Mouse (Mus musculus): Measurements from ENCODE around the gene Arhgap32.

Arhgap32 gene

GRCm38 (mm10) chr9:32192295-32193073 is 76.5 kb downstream of the Arhgap32 start:
- DNase-seq (ENCODE audit: low spot score in 2 of 2), result no peak

- DNase-seq (ENCODE audit: low spot score in 2 of 2), result no peak
Observed at GRCm38 (mm10) chr9:32204450-32204990, 88.6 kb downstream of the Arhgap32 start.

GRCm38 (mm10) chr9:32207133-32207532 is 91.2 kb downstream of the Arhgap32 start:
- DNase-seq (ENCODE audit: low spot score in 2 of 2), result peak in 1 of 2 experiments; percentile 56

GRCm38 (mm10) chr9:32208071-32208470 is 92.1 kb downstream of the Arhgap32 start:
- DNase-seq (ENCODE audit: low spot score in 2 of 2), result no peak

GRCm38 (mm10) chr9:32216820-32217567 is 101.1 kb downstream of the Arhgap32 start:
- no peak for DNase-seq (ENCODE audit: low spot score in 2 of 2)

DNA sequence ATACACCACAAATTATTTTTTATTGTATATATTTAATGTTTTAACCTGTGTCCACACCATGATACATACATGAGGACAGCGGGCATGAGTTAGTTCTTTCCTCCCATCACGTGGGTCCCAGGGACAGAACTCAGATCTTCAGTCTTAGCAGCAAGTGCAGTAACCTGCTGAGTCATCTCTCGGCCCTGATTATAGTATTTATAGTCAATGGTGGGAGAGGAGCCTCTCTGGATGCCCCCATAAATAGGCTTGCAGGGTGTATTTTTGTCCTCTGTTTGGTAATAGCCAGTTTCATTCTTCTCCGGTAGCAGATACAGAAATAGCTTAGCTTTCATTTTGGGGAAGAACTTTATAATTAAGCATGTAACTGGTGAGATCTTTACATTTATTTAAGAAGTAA is 103.5 kb downstream of the Arhgap32 start:
- DNase-seq (ENCODE audit: low spot score in 2 of 2), result no peak

GRCm38 (mm10) chr9:32222184-32222583 is 106.2 kb downstream of the Arhgap32 start:
- DNase-seq (ENCODE audit: low spot score in 2 of 2), result peak in 1 of 2 experiments; percentile 70

GRCm38 (mm10) chr9:32223739-32224529 is 108.0 kb downstream of the Arhgap32 start:
- DNase-seq (ENCODE audit: low spot score in 2 of 2), result peak; percentile 72 to 79

DNA sequence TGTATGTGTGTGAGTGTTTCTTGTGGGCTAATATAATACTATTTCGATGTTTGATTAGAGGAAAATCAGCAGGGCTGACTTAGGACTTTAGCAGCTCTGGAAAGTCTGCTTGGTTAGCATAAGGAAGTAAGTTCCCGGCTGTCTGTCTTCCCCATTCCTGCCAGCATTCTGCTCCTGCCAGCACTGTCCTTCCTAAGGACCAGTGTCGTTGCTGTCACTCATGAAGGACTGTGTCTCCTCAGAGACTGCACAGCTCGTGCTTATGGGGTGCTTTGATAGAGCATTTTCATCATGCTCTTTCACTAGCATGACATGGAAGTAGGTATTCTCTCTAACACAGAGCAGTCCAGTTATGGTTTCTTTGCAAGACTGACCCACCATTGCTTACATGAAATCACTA is 109.0 kb downstream of the Arhgap32 start:
- DNase-seq (ENCODE audit: low spot score in 2 of 2), result no peak

DNA sequence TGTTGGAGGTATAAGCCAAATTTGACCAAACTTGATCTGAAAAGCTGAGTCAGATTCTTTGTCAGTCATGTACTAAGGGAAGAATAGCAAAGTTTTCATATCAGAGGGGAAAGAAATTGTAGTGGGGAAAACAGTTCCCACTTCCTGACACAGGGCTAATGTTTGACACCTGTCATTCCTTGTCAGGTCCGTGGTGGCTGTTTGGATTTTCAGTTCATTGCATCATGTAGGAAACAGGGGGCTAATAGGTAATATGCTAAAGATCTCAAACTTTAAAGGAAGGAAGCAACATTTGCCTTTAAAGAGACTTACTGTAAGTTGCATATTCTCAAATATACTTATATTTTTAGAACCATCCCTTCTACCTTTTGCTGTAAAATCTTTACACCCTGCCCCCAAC is 109.6 kb downstream of the Arhgap32 start:
- no peak for DNase-seq (ENCODE audit: low spot score in 2 of 2)

GRCm38 (mm10) chr9:32227034-32227433 is 111.1 kb downstream of the Arhgap32 start:
- DNase-seq (ENCODE audit: low spot score in 2 of 2), result no peak

DNA sequence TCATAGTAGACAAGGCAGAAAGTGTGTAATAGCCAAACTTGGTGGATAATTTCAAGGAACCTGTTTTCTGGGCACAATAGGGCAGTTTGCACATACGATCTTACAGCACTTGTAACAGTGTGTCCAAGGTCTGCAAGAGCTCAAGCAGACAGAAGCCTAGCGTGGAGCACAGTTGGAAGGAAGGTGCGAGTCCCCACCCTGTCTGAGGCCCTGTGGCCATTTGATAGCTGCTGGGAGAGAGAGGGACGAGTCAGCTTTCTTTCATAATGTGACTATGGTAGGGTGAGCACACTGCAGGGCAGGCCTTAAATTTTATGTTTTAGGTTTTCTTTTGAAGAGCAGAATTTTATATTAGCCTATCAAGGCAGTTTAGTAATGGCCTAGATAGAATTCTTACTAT is 117.7 kb downstream of the Arhgap32 start:
- DNase-seq (ENCODE audit: low spot score in 2 of 2), result no peak

- no peak for DNase-seq (ENCODE audit: low spot score in 2 of 2)
Observed at GRCm38 (mm10) chr9:32234767-32235489, 119.0 kb downstream of the Arhgap32 start.

- no peak for DNase-seq (ENCODE audit: low spot score in 2 of 2)
Observed at GRCm38 (mm10) chr9:32238899-32239298, 123.0 kb downstream of the Arhgap32 start.

DNA sequence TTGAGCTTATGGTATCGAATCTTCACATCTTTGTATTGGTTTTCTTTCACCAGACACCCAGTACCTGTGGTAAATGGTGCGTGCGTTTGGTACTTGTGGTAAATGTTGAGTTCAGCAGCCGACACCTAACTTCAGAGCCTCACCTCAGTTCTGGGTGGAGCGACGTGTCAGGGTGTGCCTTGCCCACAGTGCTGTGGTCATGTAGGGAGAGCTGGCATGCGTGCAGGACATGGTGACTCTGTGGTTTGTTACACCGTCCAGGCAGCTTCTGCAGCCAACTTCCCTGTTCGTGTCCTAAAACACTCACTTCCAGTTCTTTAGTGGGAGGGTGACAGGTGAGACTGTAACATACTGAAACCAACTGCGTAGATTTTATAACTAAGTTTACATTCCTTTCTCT is 123.5 kb downstream of the Arhgap32 start:
- no peak for DNase-seq (ENCODE audit: low spot score in 2 of 2)

DNA sequence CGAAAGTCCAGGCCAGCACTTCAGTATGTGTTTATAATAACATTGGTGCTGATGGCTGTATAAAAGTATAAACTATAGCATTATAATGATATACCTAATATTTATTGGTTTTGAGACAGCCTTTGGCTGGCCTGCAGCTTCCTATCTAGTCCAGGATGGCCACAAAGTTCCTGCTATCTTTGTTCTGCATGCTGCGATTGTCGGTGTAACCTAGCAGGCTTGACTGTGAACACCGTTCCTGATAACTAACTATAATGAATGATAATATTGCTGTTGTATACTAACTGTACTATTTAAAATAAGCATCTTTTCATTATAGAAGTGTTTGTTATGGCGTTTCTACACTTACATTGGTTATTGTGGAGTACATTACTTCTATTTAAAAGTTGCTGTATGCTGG is 124.5 kb downstream of the Arhgap32 start:
- DNase-seq (ENCODE audit: low spot score in 2 of 2), result no peak

GRCm38 (mm10) chr9:32241637-32242199 is 125.8 kb downstream of the Arhgap32 start:
- DNase-seq (ENCODE audit: low spot score in 2 of 2), result no peak

DNA sequence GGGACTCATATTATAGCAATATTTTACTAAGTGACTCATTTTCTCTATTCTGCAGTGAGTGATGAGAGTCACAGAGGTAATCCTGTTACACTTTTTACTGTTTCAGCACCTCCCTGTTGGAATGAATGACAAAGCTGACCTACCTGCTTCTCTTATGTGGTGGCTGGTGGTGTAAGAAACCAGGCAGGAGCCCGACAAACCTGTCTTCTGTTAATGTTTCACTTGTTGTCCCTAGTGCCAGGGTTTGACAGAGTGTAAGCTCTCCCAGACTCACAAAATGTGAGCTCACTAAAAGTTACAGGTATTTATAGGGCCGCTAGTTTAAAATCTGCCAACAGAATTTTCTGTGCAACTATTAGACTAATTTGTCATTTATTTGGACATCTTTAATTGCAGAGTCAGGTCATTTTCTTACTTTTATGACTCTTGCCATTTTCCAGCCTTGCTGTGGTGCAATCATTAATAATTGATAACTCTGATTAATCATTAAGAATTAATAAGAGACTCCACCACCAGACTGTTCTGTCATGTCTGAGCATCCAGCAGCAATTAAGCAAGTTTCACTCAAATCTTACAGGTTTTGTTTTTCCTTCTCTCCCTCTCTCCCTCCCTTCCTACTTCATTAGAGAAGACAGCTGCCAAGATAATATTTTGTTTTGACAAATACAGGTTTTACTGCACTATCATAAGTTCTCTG is 127.1 kb downstream of the Arhgap32 start:
- no peak for DNase-seq (ENCODE audit: low spot score in 2 of 2)

- DNase-seq (ENCODE audit: low spot score in 2 of 2), result no peak
Observed at GRCm38 (mm10) chr9:32245237-32245636, 129.3 kb downstream of the Arhgap32 start.

DNA sequence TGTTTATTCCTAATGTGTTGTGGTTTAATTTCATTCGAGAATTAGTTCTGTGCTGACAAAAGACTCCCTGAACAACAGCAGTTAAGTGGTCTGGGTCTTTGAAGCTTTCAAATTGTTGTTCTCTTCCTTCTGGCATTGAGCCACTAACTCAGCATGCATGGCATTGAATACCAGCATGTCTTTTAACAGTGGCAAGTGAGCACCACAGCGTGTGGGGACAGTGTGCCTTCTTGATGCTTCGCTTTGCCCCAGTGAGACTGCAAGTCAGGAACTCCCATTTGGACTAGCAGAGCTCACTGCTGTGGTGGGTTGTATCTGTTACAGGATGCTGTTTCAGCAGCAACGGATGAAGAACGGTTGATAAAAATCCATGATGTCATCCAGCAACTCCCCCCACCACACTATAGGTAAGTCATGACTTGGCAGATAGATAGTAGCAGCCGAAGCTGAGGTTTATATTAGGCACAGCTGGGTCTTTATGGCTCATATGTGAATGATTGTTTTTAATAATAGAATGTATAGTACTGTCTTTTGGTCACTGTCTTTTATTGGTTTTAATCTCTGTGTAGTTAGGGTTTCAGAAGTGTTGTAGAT is 130.3 kb downstream of the Arhgap32 start:
- DNase-seq (ENCODE audit: low spot score in 2 of 2), result no peak
